Mouse (Mus musculus) gastrocnemius, adult 18-20 months (tissue): ENCODE data around the gene Gmfg. TPM values are rescaled to one million over a fixed set of nuclear protein-coding genes. Genes with fewer than 3 reads are reported as not detected.

ENCODE experiments used
- DNase-seq: peaks from one replicate; pipeline ENCODE4 v3.0.0; 2021; ENCODE audit warnings: low spot score
- total RNA-seq, 2 experiments: library from RNA; stranded (reverse); gene quantifications; 2 replicates each; pipeline ENCODE4 v1.2.3; 2021

Gene Gmfg
- total RNA-seq, 2 experiments from 2014 or later, result 0.82 to 1.8 TPM

DNA sequence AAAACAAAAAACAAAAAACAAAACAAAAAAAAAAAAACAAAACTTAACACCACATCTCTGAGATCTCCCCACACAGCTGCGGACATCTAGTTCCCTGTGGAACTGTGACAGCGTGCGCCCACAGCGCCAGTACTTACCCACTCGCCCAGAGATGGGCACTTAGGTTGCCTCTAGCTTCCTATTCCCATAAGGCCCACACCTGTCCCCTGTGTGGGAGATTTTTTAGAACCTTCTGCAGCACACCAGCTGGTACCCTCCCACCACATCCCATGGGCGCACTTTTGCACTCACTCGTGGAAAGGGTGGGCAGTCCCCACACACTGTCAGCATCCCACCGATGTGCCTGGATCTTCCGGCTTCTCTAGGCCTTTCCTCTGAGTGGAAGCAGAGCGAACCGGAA, 45.6 kb downstream of the Gmfg start:
- DNase-seq, result no peak

DNA sequence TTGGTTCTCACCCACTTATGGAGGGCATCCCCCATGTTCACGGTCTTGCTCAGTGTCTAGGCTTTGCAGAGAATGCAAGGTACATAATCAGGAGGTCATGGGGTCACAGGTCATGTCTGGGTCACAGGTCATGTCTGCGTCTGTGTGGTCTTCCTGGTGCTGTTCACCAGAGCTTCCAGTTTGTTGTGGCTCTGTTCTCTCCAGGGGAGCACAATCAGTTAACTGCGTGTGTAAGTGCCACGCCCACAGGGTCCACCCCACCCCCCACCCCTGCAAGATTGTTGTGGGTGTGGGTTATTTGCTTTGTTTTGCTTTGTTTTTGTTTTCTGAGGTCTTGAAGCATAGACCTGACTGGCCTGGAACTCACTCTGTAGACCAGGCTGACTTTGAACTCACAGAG, 46.9 kb downstream of the Gmfg start:
- DNase-seq, result no peak

DNA sequence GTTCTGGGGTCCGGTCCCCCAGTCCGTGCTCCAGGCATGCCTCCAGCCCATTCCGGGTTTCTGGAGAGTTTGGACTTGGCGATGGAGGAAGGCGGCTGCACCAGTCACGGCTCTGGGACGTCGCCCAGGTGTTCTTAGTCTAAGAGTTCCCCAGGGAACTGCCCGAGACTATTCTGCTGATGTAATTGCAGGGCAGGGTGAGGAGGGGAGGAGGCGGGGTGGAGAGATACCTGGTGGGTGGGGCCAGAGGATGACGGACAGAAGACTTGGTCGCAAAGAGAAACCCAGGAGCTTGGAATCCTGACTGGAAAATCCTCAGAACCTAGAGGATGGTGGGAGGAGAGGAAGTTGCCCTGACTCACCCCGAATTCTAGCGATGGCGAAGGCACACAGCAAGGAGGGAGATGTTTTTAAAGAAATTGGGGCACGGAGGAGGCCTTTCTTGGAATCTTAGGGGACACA, 50.8 kb downstream of the Gmfg start:
- no peak for DNase-seq

DNA sequence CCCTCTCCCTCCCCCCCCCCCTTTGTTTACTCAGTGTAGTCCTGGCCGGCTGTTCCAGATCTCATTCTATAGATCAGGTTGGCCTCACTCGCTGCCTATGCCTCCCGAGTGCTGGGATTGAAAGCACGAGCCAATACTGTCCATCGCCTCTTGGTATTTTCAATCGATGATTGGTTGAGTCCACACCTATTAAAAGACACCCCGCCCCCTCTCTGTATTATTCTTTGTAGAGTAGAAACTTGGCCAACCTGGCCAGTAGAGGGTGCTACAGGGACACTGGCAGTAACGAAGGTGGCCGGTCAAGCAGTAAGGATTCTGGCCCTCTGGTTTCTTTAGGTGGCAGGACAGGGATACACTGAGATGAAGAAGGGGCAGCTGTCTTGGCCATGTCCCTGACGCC, 53.2 kb downstream of the Gmfg start:
- DNase-seq, result peak; percentile 32

DNA sequence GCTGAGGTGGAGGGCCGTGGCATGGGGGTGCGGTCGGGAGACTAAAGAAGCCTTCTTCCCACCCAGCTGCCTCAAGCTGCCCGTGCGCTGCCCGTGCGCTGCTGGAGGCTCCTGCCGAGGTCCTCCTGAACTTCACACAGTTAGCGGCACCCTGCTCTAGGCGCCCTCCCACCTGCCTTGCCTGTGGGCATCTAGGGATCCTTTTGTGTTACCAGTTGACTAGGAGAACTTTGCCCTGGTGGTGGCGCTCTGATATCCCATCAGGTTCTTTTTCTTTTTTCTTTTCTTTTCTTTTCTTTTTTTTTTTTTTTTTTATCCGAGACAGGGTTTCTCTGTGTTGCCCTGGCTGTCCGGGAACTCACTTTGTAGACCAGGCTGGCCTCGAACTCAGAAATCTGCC, 53.7 kb downstream of the Gmfg start:
- DNase-seq, result no peak

DNA sequence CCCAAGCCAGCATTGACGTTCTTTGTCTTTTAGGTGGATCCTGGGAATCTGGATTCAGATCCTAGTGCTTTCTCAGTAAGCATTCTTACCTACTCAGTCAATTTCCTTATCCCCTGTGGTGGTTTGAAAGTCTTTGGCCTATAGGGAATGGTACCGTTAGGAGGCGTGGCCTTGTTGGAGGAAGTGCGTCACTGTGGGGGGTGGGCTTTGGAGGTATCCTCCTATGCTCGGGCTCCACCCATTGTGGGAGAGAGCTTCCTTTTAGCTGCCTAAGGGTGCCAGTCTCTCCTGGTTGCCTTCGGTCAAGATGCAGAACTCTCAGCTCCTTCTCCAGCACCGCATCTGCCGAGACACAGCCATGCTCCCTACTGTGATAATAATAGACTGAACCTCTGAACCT, 55.1 kb downstream of the Gmfg start:
- no peak for DNase-seq

DNA sequence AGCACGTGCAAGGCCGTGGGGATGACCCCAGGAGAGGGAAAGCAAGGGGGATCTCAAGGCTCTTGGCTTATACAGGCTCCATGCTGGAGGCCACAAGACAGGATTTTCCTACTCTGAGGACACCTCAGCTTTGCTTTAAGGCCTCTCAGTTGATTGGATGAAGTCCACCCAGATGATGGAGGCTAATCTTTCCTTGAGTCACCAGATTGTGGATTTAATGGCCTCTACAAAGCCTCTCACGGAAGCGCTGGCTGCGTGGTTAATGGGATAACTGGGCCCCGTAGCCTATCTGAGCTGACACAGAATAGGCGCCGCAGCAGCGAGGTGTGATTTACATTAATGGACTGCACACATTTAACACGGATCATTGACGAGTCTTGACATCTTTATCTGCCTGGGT, 58.2 kb downstream of the Gmfg start:
- no peak for DNase-seq

Other genes starting within 250 kb of the Gmfg start
- gene Eid2, start 169.6 kb upstream of the Gmfg start, total RNA-seq, result 1 to 10 TPM; 3.9 to 4.6 TPM
- gene Eid2b, start 159.7 kb upstream of the Gmfg start, total RNA-seq, result 1 to 10 TPM; 6.3 to 6.9 TPM
- gene Selenov, start 146.3 kb upstream of the Gmfg start, total RNA-seq, result not detected
- not detected for gene Dll3, start 135.2 kb upstream of the Gmfg start, total RNA-seq
- 10 to 100 TPM; 40.4 to 48.4 TPM for gene Timm50, start 125.4 kb upstream of the Gmfg start, total RNA-seq
- 10 to 100 TPM; 66.9 to 67.5 TPM for gene Supt5, start 98.7 kb upstream of the Gmfg start, total RNA-seq
- 100 to 1,000 TPM; 385 to 425 TPM for gene Rps16, start 86.8 kb upstream of the Gmfg start, total RNA-seq
- 1 to 10 TPM; 4.8 to 5.9 TPM for gene Plekhg2, start 64.8 kb upstream of the Gmfg start, total RNA-seq
- gene Zfp36, start 57.2 kb upstream of the Gmfg start, total RNA-seq, result 10 to 100 TPM; 10.1 to 37.0 TPM
- gene Med29, start 44.7 kb upstream of the Gmfg start, total RNA-seq, result 10 to 100 TPM; 22.7 to 24.1 TPM
- 10 to 100 TPM; 29.5 to 31.2 TPM for gene Paf1, start 44.5 kb upstream of the Gmfg start, total RNA-seq
- under 1 TPM; 0.16 to 0.26 TPM for gene Lrfn1, start 14.5 kb downstream of the Gmfg start, total RNA-seq
- gene Ifnl2, start 73.0 kb downstream of the Gmfg start, total RNA-seq, result not detected
- gene Ifnl3, start 85.4 kb downstream of the Gmfg start, total RNA-seq, result not detected
- gene Sycn, start 103.4 kb downstream of the Gmfg start, total RNA-seq, result not detected
- not detected for gene Nccrp1, start 109.8 kb downstream of the Gmfg start, total RNA-seq
- 10 to 100 TPM; 13.8 to 15.2 TPM for gene Samd4b, start 160.7 kb downstream of the Gmfg start, total RNA-seq
- gene Pak4, start 160.7 kb downstream of the Gmfg start, total RNA-seq, result 1 to 10 TPM; 2.2 to 3.8 TPM
- gene Acp7, start 193.9 kb downstream of the Gmfg start, total RNA-seq, result not detected